Mouse (Mus musculus) megakaryocyte-erythroid progenitor cell, adult 5-6 weeks (primary cell): ENCODE results near the gene Cxcr4. TPM values are rescaled to one million over a fixed set of nuclear protein-coding genes. Genes with fewer than 3 reads are reported as not detected.

ENCODE experiments used
- ATAC-seq: replicated peaks from 2 replicates; pipeline ENCODE4 v1.8.0; 2016; ENCODE audit warnings: mild to moderate bottlenecking, inconsistent platforms; ENCODE audit not compliant: severe bottlenecking, poor library complexity, low FRiP score, low TSS enrichment
- total RNA-seq, 2 experiments: library from RNA; stranded (forward) in 1 of 2; stranded (reverse) in 1 of 2; fragments of 200-1000, 215-1000 nt in 1 of 2; fragments of >200 nt in 1 of 2; fragmentation: Nextera tagmentation in 1 of 2; gene quantifications; 2 replicates each; pipeline ENCODE4 v1.2.3; 2014 to 2017

Cxcr4 gene
- total RNA-seq, 2 experiments from 2014 or later: 29.0 to 35.0 TPM

- no peak for ATAC-seq
Observed at GRCm38 (mm10) chr1:128583279-128583872, 8.7 kb downstream of the Cxcr4 start.

- ATAC-seq: no peak
Observed at GRCm38 (mm10) chr1:128580321-128580720, 11.8 kb downstream of the Cxcr4 start.

- no peak for ATAC-seq
Observed at GRCm38 (mm10) chr1:128578454-128578853, 13.6 kb downstream of the Cxcr4 start.

- peak; percentile 89 for ATAC-seq
Observed at GRCm38 (mm10) chr1:128575096-128575495, 17.0 kb downstream of the Cxcr4 start.

GRCm38 (mm10) chr1:128571033-128571432 lies 21.1 kb downstream of the Cxcr4 start:
- no peak for ATAC-seq

- ATAC-seq: peak; percentile 12
Observed at GRCm38 (mm10) chr1:128569992-128570648, 22.0 kb downstream of the Cxcr4 start.

GRCm38 (mm10) chr1:128567224-128568197 lies 24.6 kb downstream of the Cxcr4 start:
- no peak for ATAC-seq

GRCm38 (mm10) chr1:128563905-128564304 lies 28.2 kb downstream of the Cxcr4 start:
- ATAC-seq: peak; percentile 69

- peak; percentile 27 for ATAC-seq
Observed at GRCm38 (mm10) chr1:128561325-128561874, 30.7 kb downstream of the Cxcr4 start.

GRCm38 (mm10) chr1:128560452-128561324 lies 31.4 kb downstream of the Cxcr4 start:
- peak; percentile 88 for ATAC-seq

- no peak for ATAC-seq
Observed at GRCm38 (mm10) chr1:128557953-128558352, 34.1 kb downstream of the Cxcr4 start.

GRCm38 (mm10) chr1:128552545-128552944 lies 39.5 kb downstream of the Cxcr4 start:
- ATAC-seq: peak; percentile 92

GRCm38 (mm10) chr1:128551743-128552397 lies 40.2 kb downstream of the Cxcr4 start:
- ATAC-seq: peak; percentile 30

GRCm38 (mm10) chr1:128549442-128549841 lies 42.7 kb downstream of the Cxcr4 start:
- no peak for ATAC-seq

- ATAC-seq: no peak
Observed at GRCm38 (mm10) chr1:128549007-128549406, 43.1 kb downstream of the Cxcr4 start.

GRCm38 (mm10) chr1:128548220-128548998 lies 43.7 kb downstream of the Cxcr4 start:
- ATAC-seq: no peak

- ATAC-seq: no peak
Observed at GRCm38 (mm10) chr1:128545672-128546071, 46.4 kb downstream of the Cxcr4 start.

GRCm38 (mm10) chr1:128543137-128543536 lies 49.0 kb downstream of the Cxcr4 start:
- ATAC-seq: 0 out of 2 replicates have a peak, but pooled peaks have one; percentile 38
